Mouse (Mus musculus): Measurements from ENCODE around the gene Ccdc96.

Gene Ccdc96

DNA sequence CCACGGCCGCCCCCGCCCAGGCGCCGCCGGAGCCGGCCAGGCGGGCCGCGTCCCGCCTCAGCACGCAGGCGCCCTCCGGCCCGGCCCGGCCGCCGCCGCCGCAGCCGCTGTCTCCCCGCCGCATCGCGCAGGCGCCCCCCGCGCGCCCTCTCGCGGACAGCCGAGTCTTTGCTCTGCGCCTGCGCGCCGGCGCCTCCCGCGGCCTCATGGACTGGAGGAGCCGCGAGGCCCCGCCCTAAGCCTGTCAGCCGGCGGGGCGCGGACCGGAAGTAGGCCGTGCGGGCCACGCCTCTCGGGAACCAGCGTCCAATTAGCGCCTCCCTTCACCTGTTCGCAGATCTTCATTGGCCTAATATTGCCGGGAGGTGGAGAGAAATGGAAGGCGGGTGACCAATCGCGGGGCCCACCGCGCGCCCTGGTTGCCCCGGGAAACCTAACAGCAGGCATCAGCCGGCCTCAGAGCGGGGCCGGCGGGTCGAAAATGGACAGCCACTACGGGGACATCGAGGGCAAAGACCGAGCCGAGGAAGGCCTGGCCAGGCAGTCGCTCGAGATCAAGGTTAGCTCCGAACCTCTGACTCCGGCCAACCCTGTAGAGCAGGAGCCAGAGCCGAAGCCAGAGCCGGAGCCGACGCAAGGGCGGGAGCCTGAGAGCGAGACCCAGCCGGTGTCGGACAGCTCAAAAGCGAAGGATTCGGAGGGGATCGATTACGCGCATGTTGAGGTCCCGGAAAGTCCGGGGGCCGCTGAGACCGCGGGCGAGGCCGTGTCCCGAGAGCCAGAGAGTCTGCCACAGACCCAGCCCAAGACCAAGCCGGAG lies at the start of gene Ccdc96, which contains the start of gene Tada2b:
TSS of gene Ccdc96 (plus strand) at position 418 of the 820 bp plus-strand sequence.
TSS of gene Tada2b (minus strand) at position 115 of the 820 bp plus-strand sequence.
- peak; percentile 95 for DNase-seq (ENCODE audit: low read depth, low spot score)

DNA sequence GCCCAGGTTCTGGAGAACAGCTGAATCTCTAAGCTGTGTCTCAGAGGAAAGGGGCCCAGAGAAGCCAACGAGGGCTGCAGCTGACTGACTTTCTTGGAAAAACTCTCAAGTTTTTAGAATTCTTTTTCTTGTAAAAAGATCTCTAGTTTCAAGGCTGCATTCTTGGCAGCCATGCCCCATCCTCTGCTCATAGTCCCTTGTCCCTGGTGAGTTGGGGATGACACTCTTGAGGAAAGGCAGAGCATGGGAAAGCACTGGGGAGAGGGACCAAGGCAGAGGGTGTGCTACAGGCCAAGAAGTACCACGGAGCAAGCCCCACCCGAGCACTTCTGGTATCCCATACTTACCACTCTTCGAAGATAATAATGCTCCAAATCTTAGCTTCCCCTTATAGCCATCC lies 47.5 kb upstream of the Ccdc96 start:
- no peak for DNase-seq (ENCODE audit: low read depth, low spot score)

DNA sequence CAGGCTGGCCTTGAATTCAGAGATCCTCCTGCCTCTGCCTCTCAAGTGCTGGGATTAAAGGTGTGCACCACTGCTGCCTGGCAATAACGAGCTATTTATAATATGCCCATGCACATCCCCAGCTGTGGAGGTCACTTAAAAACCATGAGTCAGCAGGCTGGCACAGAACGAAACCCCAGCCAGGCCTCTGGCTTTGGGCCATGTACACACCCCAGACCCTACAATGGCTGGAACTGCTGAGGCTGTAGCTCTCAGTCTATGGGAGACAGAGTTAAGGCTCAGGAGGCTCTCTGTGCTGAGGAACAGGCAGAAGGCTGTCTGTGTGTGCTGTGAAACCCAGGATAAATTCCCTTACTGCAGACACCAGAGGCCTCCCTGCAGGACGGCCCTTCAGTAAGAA lies 43.6 kb upstream of the Ccdc96 start:
- DNase-seq (ENCODE audit: low read depth, low spot score): no peak

DNA sequence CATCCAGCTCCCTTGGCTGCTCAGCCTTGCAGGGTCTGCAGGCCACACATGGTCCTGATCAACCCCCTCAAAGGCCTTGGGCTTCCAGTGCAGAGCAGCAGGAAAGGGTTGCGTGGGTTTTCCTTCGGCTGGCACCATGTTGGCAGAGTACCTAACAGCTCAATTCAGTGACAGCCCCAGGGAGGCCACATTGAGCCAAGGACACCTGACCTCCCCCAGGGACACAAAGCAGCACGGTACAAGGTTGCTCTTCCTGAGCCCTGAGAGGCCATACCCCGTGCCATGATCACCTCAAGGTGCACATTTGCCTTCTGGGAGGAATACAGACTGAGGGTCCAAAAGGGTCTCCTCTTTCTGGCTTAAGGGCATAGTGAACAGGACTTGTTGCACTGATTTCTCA lies 39.8 kb upstream of the Ccdc96 start:
- DNase-seq (ENCODE audit: low read depth, low spot score): no peak

DNA sequence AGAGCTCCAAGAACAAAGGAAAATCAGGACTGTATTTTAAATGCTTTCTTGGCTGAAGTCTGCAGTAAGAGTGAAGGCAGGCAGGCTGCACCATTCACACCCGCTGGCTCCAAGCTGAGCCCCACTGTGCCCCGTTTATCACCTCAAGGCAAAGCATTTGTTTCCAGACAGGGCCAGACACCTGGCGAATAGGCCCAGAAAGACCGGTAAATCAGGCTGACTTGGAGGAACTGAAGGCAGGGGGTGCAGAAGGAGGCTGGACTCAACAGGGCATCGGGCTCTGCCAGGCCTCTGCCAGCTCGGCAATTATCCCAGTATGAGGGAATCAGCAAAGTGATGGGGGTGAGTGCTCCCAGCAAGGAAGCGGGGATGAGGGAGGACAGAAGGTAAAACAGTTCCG lies 39.4 kb upstream of the Ccdc96 start:
- no peak for DNase-seq (ENCODE audit: low read depth, low spot score)

DNA sequence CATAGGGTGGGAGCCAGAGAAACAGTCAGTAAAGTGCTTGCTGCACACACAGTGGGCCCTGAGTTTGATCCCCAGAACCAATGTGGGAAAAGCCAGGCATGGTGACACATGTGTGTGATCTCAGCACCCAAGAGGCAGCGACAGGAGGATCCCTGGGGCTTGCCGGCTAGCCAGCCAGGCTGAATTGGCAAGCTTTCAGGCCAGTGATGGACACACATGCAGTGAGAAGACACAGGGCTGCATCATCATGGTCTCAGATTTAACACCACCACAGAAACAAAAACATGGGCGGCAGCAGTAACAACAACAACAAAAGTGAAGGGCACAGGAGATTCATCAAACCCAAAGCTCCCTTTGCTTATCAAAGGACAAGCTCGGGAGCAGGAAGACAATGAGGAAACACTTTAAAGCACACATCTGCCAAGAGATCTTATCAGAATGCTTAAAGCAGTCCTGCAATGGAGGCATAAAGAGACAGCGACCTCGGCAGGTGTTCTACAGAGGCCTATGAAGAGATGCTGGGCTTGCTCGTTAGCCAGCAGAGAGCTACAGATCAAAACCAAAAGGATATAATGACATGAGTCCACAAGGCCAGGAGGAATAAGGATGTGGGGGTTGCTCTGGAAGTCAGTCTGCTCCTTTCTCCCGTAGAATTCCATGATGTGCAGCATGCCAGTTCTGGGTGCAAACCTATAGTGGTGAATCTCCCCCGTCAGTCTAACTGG lies 38.1 kb upstream of the Ccdc96 start:
- DNase-seq (ENCODE audit: low read depth, low spot score): no peak

DNA sequence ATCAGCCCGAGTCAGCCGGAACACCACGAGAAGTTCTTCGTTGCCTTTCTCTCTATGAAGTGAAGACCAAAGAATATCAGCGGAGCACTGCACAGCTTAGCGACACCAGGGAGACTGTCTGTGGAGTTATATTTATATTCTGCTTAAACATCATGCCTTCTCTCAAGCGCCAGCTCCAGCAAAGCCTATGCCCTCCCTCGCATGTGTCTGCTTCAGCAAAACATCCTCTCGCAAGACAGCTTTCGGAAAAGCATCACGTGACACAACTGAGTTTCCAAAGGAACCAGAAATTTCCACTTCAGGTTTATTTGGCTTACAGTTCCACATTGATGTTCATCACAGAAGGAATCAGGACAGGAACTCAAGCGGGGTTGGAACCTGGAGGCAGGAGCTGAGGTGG lies 36.5 kb upstream of the Ccdc96 start:
- DNase-seq (ENCODE audit: low read depth, low spot score): no peak

DNA sequence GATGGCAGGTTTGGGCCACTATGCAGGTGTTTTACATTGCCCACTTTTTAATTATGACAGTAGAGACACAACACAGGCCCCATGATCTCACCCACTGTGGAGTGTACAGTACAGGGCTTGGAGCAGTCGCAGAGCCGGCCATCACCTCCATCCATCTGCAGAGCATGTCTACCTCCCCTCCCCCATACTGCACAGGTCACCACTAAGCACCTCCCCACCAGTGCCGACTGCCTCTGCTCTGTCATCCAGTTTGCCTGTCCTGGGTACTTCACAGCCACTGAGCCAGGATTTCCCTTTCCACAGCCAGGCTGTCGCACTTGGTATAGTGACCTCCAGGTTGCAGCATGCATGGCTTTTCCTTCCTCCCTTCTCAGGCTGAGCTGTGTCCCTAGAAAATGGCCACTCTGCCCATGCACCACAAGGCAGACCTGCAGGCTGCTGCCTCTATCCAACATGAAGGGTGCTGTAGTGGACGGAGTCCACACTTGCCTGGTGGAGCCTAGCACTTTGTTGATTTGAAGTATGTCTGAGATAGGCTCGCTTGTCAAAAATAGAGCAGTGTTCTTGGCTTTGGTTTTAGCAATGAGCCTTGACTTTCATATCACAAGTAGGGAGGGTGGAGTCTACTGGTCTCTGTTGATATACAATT lies 34.6 kb upstream of the Ccdc96 start:
- no peak for DNase-seq (ENCODE audit: low read depth, low spot score)

DNA sequence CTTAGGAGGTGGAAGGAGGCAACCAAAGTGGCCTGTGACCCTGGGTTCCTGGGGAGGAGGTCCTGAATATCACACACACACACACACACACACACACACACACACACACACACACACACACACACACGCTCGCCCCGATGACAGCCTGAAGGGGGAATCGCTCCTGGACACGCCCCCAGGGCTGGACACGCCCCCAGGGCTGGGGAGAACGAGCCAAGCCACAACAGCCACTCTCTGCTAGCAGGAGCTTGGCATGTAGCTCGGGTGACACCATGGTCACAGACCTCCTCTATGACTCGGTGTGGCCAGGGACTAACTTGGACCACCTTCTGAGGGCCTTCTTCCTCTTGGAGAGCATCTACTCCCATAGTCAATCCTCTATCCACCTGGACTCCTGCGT lies 33.3 kb upstream of the Ccdc96 start:
- DNase-seq (ENCODE audit: low read depth, low spot score): no peak

DNA sequence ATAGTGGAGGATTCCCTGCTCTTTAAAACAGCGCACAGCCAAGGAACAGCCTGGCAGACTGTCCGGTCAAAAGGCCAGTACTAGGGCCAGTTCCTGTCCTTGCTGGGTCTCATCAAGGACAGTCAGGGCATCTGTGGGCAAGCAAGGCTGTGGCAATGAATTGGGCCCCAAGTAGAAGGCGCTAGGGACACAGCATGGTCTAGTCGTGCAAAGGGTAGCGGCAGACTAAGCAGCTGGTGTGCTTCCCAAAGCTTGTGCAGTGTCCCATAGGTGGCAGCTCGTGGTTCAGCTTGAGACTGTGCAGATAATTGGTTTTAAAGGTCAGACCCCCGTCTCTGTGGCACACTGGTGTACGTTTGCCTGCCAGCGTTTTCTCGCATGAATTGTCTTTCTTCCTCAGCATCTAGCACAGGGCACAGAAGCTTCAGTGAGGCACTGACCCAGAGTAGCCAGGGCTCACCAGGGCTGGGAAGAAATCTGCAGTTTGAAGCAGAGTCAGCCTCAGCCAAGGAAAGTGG lies 32.5 kb upstream of the Ccdc96 start:
- no peak for DNase-seq (ENCODE audit: low read depth, low spot score)

DNA sequence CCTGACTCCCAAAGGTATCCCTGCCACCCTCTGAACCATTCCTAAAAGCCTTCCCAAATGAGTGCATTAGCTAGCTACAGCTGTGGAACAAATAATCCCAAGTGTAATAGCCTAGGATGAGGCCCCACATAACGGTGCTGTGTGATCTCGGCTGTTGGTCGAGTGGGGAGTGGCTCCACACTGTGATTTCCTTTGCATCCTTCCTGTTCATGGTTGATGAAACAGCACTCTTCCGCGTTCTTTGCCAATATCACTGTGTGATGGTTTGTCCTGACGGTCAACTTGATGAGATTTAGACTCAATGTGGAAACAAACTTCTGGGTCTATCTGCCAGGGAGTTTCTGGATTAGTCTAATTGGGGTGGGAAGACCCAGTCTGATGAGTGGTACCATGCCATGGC lies 31.6 kb upstream of the Ccdc96 start:
- no peak for DNase-seq (ENCODE audit: low read depth, low spot score)

DNA sequence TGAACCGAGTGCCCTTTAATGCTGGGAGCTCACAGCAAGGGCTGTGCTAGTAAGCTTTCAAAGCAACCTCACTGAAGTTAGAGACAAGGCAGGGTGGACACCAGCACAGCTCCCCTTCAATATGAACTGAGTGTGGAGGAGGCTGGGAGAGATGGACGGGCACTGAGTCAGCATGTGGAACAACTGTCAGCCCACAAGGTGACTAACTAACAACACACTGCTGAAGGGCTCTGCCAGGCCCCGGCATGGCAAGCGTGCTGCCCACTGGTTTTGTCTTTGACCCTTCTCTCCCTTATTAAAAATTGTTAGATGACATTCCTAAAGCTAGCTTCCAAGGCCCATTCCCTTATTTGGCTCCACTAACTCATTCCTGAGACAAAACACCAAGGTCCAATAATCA lies 26.7 kb upstream of the Ccdc96 start:
- DNase-seq (ENCODE audit: low read depth, low spot score): no peak

DNA sequence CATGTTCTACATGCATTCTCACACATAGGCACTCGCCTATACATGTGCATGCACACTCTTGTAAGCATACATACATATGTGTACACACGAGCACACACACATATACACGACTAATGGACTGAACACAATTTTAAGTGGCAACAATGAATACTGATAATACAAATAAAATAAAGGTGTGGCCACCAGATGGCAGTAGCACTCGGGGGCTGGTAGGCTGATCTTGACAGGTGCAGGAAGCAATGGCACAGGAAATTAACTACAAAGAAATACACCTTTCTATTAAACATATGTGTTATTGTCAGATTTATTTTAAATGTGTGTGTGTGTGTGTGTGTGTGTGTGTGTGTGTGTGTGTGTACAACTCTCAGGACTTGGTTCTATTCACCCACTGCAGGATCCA lies 25.5 kb upstream of the Ccdc96 start:
- DNase-seq (ENCODE audit: low read depth, low spot score): no peak

DNA sequence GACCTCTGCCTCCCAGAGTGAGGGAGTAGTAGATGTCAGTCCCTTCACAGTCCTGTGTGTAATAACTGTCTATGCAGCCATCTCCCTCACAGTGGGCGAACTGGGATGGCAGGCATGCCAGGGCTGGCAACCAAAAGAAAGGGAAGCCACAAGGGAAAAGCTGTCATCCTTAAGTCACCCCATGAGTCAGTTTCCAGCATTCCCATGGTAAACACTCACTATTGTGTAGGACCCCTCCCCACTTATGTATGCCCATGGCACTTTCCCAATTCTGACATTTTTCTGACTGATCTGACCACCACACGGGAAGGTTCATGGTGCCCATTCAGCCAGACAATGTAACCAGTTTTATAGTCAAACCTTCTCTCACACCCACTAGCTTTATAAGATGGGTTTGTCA lies 23.7 kb upstream of the Ccdc96 start:
- no peak for DNase-seq (ENCODE audit: low read depth, low spot score)

DNA sequence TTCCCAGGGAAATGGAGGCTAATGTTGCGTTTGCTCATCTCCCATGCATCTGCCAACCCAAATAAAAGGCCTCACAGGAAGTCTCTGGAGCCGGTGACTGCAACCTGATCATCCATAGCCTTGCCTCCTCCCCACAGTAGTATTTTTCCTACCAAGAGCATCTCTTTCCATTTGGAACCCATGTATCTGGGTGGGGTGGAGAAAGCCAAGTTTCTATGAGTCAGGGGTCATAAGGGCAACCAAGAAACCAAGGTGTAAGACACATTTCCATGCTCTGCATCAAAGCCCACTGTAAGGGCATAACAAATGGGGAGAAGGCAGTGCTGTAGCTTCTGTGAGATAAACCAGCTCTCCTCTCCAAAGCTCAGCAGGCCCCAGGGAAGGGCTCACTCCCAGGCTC lies 23.2 kb upstream of the Ccdc96 start:
- DNase-seq (ENCODE audit: low read depth, low spot score): no peak

DNA sequence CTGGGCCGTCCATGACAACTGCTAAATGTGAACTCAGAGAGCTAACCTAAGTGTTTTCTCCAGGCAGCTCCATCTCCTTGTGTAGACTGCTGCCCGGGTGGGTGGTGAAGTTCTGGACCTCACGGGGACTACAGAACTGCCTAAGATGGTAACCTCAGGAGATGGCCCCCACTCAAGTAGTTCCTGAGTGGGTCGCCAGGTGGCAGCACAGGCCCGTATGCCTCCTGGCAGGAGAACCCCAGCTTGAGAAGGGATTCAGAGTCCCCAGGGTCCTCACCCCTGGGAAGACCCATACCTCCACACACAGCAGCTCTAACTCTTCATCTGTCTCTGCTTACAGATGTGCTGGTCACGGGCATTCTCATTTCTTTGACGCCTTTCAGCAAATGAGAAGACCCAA lies 21.6 kb upstream of the Ccdc96 start:
- peak; percentile 45 for DNase-seq (ENCODE audit: low read depth, low spot score)

DNA sequence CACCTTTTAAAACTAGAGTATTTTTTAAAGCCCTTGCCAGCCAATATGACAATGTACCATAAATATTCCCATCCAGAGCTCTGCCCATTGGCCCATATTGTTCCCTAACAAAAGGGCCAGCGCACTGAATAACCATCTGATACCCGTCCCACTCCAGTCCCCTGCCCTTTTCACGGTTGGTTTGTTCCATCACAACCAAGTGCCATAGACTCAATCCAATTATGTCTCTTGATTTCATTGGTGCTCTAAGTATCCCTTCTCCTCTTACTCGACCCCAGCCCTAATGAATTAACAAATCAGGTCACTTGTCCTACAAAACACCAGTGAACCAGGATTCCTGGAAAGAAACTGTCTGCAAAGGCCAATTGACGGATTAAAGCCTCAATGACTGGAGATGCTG lies 21.0 kb upstream of the Ccdc96 start:
- no peak for DNase-seq (ENCODE audit: low read depth, low spot score)

DNA sequence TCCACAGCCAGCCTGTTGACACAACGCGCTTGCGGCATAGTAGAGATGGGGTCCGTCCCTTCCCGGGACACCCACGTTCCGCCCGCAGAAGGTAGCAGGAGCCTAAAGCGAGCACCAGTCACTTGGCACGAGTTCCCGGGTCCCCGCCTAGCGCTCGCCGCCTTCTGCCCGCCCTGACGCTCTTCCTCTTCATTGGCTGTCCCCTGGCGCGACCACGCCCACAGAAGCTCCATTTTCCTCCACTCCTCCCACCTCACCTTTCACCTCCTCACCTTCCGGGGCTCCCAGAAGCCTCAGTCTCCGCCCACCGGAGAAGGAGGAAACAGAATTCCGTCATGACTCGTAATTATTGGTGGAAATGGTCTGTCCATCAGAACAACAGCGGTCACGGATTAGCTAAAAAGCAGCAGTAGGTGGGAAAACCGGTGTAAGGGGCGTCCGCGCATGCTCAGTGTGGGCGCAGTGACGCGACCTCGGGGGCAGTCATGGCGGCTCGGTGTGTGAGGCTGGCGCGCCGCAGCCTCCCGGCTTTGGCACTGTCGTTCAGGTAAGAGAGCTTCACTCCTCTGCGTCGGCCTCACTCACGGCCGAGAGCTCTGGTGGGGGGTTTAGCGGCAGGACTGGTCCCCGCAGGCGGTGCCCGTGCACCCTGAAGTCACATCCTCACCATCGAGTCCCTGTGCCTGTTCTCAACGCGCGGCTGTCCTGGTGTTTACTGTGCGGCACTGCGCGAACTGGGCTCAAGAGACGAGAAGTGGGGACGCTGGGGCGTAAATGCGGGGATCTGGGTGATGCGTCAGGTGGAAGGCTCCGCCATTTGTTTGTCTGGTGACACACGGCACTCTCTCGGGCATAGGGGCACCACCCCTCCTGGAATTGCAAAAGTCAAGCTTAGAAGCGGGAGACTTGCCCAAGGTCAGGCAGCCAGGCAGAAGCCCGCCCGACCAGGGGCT lies 19.4 kb upstream of the Ccdc96 start, which contains the start of gene Grpel1:
TSS of gene Grpel1 (plus strand) at position 290 of the 953 bp plus-strand sequence.
- DNase-seq (ENCODE audit: low read depth, low spot score): peak; percentile 95

DNA sequence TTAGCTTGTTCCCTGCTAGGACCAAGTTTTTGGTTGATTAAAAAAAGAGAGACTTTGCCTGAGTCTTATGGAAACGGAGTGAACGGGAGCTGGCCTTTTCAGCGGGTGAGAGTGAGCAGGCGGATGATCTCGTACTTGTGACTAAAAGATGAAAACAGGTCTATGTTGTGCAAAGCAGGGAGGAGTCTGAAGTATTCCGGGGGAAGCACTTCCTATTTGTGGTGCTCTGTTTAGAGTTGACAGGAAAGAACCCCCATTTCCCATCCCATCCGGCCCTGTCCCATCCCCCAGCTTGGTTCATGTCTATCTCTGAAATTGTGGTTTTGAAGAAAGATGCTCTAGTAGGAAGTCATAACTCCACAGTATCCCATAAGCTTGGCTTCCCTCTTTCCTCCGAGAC lies 18.5 kb upstream of the Ccdc96 start:
- DNase-seq (ENCODE audit: low read depth, low spot score): no peak

DNA sequence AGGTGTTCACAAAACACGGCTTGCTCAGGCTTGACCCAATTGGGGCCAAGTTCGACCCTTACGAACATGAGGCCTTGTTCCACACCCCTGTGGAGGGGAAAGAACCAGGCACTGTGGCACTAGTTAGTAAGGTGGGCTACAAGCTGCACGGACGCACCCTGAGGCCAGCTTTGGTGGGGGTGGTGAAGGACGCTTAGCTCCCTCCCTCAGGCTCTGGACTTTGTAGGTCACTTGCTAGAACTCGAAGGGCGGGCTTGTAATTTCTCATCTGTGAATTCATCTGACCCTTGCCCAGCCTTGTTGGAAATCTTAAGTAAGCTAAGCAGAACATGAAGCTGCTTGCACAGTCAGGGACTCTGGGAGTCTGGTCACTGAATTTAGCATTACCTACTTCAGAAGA lies 13.2 kb upstream of the Ccdc96 start:
- no peak for DNase-seq (ENCODE audit: low read depth, low spot score)
